Mouse (Mus musculus) adrenal gland, postnatal 36 days (tissue): ENCODE results near the gene Veph1. TPM values are rescaled to one million over a fixed set of nuclear protein-coding genes. Genes with fewer than 3 reads are reported as not detected.
A peak's percentile ranks its signal among the peaks of the same experiment; 100 is the strongest.

Experiments used
- DNase-seq, 2 experiments: peaks; one replicate each; pipeline ENCODE4 v3.0.0; 2021; ENCODE audit warnings: mixed read lengths in 1 of 2
- total RNA-seq, 2 experiments: library from RNA; stranded (reverse); gene quantifications; 2 replicates each; pipeline ENCODE4 v1.2.3; 2021

Veph1 gene
- total RNA-seq, 2 experiments from 2014 or later: not detected

DNA sequence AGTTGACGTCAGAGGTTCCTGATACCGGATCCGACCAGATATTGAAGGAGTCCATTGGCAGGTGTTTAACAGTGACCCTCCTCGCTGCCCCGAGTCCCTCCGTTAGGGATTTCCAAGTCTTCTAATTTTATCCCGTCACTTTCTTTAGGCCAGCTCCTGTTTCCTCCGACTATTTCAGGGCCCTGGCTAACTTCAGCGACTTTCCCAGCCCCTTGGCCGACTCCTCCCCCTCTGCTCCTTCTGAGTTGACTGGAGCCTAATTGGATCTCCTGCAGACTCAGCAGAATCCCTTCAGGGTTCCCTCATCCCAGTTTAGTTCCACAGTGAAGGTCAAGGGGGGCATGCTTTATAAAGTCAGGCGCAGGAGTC is 75.4 kb downstream of the Veph1 start:
- DNase-seq: no peak

DNA sequence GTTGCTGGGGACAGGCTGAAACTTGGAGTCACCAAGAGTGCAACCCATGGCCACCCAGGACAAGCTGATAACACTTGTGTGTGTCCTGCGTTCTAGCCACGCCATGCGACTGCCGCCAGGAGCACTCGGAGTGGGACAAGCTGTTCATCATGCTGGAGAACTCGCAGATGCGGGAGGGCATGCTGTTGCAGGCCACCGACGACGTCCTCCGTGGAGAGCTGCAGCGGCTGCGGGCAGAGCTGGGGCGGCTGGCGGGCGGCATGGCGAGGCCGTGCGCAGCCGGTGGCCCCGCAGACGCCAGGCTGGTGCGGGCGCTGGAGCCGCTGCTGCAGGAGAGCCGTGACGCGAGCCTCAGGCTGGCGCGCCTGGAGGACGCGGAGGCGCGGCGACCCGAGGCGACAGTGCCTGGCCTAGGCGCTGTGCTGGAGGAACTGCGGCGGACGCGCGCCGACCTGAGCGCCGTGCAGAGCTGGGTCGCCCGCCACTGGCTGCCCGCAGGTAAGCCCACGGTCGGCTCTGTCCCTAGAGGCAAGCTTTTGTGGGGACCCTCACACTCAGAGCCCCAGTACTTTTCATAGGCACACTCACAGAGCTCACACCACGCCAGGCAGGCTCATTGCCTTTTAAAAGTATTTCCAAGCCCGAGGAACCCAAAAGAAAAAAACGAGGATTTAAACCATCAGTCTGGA is 75.9 kb downstream of the Veph1 start:
- DNase-seq: peak; percentile 62

DNA sequence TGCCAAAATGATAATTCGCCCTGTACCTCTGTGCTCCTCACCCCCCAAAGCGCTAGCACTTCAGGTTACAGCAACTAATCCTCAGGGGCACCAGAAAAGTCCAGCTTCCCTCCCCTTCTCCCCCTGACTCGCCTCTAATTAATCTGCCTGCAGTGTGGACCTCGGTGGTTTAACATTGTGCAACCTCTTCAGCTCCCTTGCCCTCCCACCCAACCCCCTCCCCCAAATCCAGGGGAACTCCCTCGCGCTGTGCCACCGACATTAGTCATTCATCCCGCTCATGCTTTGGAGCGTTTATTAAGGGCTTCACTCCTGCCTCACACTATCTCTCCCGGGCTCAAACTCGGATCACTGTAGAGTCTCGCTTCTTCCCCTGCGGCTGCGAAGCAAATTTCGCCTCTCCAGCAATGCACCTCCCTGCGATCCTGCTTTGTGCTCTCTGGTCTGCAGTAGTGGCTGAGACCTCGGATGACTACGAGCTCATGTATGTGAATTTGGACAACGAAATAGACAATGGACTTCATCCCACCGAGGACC is 76.9 kb downstream of the Veph1 start, which contains the start of gene Ptx3:
Ptx3 (plus strand) TSS at position 256 of the 537 bp plus-strand sequence.
- no peak for DNase-seq

DNA sequence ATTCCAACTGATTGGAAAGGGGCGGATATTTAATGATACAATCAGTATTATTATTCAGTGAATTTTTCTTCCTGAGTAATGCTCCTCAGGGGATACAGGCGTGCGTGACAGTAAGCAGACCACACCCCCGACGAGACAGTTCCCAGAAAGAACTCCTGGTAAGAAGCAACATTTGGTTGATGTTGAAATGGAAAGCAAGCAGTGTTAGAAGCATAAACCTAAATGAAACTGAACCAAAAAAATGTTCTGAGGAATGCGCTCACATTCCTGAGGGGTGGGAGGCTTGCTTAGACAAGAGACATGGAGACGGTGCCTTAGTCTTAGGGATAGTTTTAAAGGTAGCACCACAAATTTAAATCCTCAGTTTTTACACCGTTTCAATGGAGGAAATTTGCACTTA is 80.9 kb downstream of the Veph1 start:
- DNase-seq: no peak

DNA sequence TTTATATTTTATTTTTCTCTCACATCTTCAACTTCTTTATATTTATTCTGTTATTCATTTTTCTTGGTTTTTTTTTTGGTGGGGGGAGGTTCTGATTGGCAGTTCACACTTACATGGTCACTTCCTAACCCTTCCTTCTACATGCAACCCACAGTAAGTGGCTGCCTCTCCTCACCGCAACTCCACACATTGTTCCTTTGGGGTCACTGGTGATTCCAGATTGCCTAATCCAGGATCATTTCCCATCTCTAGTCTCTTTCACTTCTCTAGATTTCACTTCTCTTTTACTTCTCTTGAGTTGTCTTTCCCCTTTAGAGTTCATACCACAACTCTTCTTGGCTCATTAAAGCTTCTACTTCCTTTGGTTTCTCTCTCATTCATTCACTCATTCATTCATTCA is 83.1 kb downstream of the Veph1 start:
- DNase-seq: no peak

DNA sequence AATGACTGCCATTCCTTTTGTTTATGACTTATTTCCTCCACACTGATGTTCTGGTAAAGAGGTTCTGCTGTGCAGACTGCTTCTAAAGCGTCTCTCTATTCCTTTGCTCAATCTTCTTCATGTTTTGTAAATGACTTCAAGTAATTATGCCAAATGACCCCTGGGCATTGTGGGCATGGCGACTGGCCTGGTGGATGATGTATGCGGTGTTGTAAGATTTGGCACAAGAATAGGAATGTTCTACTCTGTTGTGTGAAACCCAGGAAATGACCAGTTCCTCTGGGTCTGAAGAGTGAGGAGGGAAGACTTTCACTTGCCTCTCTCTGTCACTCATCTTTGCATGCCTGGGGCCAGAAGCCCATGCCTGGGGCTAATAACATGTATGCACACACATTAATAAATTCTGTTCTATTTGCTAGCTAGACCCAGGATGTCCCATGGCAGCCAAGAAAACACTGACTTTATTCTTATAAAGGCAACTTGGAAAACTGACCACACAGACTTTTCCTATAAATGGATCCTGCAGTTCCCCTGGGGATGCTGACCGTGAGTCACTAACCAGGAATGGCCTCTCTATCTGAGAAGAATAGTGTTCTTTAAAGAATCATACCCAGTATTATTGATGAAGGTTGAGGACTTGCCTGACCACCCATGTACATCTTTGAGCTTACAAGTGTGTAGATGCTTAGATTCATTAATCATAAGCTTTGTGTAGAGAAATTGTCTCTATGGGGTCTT is 87.6 kb downstream of the Veph1 start:
- DNase-seq: no peak

DNA sequence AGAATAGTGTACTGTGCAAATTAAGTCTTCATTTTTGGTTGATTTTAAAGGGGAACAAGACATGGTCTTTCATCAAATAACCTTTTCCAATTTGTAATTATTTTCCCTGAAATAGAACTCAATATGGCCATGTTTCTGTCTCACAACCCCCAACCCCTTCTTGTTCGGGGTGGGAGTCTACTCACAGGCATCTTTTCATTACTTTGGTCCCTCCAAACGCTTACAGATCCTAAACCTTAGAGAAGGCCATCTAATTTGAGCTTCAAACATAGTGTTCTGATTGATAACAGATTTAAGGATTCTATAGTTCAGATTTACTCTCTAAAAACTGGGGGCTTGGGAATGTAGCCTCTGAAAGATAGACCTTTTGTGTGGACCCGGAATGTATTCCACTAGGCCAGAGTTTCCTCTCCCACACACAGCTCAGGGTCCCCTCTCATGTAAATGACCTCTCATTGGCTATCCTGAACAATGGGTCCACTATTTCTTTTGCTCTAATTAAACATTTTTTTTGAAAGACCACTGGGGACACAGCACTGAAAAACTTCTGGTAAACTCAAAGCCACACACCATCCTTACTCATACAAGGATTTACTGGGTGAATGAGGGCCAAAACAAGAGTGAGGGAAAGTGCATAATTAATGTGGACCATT is 102.6 kb downstream of the Veph1 start:
- DNase-seq: no peak

DNA sequence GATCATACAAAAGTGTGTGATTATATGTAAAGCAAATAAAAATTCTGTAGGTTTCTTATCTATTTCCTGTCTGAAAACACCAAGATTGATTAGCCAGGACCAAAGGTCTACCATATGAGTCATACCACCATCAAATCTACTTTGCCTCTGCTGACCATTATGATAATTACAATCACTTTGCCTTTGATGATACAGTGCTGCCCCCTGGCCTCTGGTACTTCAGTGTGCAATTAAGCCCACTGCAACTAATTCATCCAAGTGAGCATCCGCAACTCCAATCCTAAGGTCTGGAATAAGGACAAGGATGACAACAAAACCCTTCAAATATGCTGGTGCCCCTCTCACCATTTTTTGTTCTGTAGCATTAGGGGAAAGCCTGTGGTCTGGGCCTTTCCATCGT is 117.0 kb downstream of the Veph1 start:
- DNase-seq: peak; percentile 12 to 13

DNA sequence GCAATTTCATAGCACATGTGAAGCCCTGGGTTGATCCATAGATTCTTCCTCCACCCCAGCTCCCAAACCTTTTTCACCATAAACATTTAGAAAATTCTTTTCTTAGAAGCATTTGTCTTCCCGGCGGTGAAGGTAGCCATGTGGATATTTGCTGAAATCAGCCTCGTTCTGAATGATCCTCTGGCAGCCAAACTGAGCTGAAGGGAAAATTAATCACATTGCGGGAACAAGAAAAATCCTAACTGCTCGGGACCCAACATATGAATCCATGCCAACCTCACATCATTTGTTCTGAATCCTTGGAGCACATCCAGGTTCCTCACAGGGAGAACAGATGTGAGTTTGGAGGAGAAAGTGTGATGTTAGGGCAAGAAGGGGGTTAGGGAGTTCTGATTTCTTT is 123.7 kb downstream of the Veph1 start:
- no peak for DNase-seq

DNA sequence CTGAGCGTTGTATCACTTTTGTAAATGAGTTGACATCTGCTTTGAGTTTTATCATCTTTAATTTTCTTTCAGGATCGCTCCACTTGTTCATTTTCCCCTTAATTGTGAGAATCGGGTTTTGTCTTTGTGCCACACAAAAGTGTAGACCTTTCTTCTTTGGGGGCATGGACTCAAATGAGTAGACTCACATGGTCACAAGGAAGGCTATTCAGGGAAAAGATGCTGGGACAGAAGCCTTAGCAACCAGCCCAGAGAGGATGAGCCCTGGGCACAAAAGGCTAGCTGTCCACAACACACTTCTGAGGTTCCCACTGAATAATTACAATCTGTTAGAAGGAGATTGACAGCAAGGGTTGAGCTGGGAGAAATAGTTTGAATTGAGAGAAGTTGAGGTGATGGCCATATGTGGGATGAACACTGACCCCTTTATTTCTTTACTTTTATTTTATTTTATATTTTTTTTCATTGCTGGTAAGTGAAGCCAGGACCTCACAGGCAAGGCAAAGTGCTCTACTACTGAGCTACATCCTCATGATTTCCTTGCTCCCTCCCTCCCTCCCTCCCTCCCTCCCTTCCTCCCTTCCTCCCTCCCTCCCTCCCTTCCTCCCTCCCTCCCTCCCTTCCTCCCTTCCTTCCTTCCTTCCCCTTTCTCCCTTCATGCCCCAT is 126.6 kb downstream of the Veph1 start:
- no peak for DNase-seq

DNA sequence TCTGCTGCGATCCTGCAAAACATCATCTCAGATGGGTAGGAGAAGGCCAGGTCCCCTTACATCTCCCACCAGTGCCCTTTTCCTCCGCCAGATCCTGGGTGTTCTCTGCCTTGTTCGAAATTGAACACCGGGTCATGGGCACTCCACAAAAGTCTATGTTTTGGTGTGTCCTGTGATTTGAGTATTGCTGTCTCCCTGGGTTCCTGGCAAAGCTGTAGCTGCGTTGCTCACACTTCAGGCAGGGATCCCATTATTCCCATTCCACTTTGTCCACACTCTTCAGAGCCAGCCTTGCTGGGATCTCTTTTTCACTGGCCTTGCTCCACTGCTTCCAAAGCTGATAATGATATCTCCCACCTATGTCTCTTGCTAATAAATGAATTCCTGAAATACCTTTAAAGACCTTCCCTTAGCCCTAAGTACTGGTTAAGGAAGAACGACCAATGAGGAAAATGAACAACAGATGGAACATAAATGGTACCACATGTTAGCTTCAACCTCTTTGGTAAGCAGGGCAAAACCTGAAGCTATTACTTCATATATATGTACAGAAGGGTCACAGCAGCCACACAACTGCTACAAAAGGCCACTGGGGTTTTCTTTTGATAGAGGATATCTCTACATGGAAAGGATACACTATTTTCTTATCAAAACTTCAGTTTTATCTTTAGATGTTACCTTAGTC is 129.9 kb downstream of the Veph1 start:
- DNase-seq: no peak

DNA sequence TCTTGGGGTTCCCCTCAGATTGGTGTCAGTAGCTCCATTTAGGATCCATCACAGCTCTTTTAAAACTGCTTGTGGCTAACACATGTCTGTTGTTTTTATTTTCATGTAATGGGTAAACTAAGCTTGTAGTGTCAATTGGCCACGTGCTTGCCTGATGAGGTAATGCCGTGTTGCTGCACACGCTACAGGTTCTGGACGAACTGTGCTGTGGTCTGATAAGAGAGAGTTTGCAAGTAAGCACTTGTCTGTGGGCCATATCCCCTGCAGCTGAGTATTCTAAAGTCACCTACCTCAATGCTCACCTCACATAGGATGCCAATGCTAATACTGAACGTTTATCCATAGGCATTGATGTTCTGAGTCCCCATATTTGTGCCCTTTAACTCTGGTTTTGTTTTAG is 131.6 kb downstream of the Veph1 start:
- no peak for DNase-seq

DNA sequence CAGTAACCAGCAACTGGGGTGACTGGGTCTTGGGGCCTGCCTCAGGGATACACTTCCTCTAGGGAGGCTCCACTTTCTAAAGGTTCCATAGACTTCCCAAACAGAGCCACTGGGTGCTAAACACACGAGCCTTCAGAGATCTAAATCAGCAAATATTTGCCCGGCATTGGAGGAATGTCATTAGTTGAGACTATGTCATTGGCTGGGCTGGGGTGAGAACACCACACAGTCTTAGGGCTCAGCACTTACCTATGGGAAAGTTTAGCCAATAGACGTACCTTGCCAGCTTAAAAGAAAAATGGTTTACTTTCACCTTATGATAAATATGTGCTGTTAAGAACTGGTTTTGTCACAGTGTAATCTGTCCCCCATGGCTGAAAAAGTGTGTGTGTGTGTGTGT is 132.1 kb downstream of the Veph1 start:
- DNase-seq: no peak

DNA sequence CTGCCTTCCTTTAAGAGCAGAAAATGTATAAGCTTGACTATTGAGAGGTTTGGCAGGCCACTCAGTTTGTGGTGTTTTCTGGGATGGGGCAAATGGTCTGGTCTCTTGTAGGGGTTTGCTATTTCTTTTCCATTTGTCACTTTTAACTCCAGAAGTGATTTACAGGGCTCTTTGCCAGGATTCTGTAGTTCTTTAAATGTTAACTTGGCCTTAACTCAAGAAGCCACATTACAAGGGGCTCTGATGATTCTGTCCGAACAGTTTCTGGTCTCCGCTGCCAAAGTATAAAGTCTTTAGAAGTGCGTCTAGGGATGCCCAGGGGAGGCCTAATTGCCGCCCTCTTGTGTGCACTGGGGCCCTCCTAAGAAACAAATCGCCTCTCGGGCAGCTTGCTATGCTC is 134.0 kb downstream of the Veph1 start:
- no peak for DNase-seq

DNA sequence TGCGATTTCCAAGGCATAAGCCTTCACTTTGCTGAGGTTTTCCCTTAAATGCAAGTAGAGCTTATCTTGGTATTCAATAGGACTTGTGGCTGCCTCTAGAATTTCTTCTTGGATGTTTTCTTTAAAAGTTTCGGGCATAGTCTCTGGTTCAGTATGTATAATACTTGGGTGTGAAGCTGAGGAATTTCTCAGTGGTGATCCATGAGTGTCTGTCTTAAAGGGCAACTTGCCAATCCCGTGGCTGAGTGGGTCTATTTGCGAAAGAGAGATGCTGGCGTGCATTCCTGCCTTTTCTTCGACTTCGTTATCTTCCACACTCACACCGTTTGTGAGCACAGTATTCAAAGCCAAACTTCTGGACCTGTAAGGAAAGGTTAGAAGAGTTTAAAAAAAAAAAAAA is 138.7 kb downstream of the Veph1 start:
- no peak for DNase-seq

DNA sequence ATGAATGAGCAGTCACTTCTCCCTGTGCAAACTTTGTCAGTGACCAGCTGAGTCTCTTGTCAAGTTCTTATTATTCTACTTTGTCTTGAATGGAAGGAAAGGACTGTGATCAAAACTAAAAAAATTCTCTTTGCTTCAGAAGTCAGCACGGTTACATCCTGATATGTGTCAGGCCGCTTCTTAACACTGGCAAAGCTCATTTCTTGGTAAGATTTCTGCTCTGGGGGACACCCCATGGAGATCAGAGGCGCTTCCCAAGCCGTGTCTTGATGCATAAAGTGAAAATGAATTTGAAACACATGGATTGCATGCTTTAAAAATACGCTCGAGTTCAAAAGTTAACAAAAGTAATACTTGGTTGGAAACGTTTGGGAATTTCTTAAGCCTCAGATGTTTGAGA is 159.0 kb downstream of the Veph1 start:
- DNase-seq: no peak

DNA sequence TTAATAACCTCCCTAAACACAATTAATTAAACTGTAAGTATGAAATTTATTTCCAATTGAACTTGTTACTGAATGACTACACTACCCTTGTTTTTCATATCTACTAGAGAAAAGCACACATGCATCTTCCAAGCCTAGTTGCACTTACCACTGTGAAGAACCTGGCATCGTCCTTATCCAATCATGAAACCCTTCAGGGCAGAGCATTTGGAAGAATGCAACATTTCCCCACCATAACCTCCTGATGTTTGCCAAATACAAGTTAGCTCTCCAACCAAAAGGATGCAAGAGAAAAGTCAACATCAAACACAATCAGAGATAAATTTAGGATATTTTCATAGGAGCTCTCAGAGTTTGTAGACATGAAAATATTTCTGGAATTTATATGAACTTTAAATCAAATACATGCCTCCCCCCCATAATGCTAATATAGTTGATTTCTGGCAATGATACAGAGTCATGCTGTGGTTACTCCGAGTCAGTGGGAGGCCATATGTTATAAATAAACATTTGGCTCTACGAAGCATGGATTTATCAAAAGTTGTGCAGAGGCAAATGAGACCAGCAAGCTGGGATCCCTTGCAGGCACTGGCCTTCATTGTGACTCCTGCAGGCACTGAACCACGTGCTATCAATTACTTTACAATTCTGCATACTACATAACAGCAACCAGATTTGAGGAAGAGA is 165.2 kb downstream of the Veph1 start:
- no peak for DNase-seq

DNA sequence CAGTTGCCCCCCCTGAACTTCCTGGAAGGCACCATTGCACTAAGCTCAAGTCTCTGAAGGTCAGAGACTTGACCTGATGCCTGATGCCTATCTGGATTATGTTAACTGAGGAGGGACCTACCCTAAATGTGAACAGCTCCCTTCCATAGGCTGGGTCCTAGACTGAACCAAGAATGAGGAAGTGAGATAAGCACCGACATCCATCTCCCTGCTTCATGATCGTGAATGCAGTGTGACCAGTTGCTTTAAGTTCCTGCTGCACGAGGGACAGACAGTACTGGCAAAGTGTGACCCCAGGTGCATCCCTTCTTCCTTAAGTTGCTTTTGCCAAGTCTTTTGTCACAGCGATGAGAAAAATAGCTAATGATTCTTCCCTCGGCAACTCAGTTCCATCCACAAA is 166.9 kb downstream of the Veph1 start:
- no peak for DNase-seq

DNA sequence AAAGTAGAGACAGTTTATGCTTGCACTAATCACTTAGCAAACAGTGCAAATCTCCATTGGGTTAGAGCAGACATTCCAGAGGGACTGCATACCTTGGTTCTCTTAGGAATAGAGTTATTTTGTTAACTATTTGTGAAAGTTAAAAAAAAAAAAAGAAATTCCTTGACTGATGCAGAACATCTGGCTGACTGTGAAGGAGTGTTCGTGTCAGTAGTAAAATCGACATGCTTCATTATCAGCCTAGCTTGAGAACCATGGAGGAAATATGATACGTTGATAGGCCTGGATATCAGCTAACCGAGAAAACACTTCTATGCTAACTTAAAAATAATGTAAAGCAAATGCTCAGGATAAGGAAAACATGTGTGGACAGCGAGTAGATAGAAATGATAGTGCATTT is 191.1 kb downstream of the Veph1 start:
- DNase-seq: no peak

DNA sequence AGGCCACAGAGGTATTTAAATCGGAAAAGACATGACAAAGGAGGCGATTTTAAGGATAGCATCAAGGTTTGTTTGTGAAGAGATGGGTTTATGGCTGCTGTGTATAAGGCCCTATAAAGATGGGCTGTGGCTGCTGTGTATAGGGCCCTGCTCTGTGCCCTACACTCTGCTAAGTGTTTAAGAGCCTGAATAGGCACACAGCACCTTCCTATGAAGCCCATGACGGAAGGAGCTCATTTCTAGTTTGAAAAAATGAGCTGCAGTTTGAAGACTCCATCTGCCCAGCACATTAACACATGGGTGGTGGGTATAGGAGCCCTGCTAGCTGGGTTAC is 194.1 kb downstream of the Veph1 start:
- no peak for DNase-seq

DNA sequence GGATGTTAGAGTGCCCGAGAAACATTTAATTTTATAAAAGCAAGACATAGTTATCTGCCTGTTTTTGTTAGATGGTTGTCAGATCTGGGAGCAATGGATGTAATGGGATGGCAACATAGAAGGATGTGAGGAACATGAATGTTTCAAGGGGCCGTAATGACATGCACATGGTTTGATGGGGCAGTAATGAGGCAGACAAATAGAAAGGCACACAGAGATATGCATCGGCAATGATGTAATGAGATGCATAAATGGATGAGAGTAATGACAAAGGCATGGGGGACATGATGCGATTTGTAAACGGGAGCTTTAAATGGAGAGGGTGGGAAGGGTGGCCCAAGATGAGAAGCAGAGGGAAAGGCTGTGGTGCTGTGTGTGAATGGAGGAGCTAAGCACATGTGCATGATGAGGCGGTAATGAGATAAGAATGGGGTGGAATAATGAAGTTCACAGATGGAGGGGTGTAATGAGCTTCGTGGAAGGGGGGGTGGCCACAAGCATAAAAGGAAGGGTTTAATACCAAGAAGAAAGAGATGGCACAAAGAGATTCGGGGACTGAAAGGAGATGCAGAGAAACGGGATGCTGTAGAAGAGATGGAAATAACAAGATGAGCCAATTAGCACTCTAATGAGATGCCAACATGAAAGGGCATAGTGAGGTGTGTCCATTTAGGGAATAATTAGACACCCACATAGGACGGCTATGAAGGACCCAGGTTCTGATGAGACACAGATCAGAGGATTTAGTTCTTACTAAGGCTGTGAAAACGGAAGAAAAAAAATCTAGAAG is 194.6 kb downstream of the Veph1 start:
- DNase-seq: no peak
